Mouse (Mus musculus): ENCODE measurements around the gene Macrod2. TPM values are rescaled to one million over a fixed set of nuclear protein-coding genes. Genes with fewer than 3 reads are reported as not detected.

Gene Macrod2
- polyA plus RNA-seq, 1 experiment, result 3.8 TPM

- H3K4me3 ChIP-seq (ENCODE audit: low read depth, low read length), result no peak overlapping the region
- TF ChIP-seq CTCF (IDR thresholded peaks at IDR 0.05; ENCODE audit: extremely low read depth, insufficient read length, insufficient replicate concordance, low read depth, low read length) (no peak), POLR2A (IDR thresholded peaks at IDR 0.05; ENCODE audit: low read depth, low read length) (no peak)
- H3K36me3 ChIP-seq (ENCODE audit: control insufficient read depth, insufficient read depth, low read length), result no peaks in the 10 kb centered on the region
- WGBS, result 66% methylated on average over 7 of the region's 7 CpGs
- no peaks in the 10 kb centered on the region for H3K27me3 ChIP-seq (ENCODE audit: control insufficient read depth, insufficient read depth, low read length)
- H3K4me1 ChIP-seq (ENCODE audit: control insufficient read depth, insufficient read depth, insufficient read length, low read length), result no peaks in the 10 kb centered on the region
- H3K27ac ChIP-seq (ENCODE audit: insufficient read depth, low read depth, low read length), result no peak overlapping the region
These were observed 757.1 kb downstream of the Macrod2 start for GRCm38 (mm10) chr2:141152011-141152772.

DNA sequence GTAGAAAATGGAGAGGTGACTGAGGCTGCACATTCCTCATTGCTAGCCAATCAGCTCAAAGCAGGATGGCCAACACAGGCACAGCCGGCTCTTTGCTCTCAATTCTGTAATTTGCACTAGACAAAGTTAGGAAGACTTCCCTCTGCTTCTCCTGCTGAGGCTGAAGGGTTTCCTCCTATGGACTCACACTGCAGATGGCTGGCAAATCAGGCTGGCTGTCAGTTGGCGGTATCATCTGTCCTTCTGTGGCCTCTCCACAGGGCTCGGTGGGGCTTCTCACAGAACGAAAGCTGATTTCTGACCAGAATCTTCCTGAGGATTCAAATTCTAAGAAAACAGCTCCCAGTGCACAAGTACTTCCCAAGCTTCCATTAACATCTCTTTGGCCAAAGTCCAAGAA, 760.9 kb downstream of the Macrod2 start:
- 86% methylated on average over 4 of the region's 4 CpGs for WGBS
- TF ChIP-seq POLR2A (IDR thresholded peaks at IDR 0.05; ENCODE audit: low read depth, low read length) (no peak), CTCF (IDR thresholded peaks at IDR 0.05; ENCODE audit: extremely low read depth, insufficient read length, insufficient replicate concordance, low read depth, low read length) (no peak)

DNA sequence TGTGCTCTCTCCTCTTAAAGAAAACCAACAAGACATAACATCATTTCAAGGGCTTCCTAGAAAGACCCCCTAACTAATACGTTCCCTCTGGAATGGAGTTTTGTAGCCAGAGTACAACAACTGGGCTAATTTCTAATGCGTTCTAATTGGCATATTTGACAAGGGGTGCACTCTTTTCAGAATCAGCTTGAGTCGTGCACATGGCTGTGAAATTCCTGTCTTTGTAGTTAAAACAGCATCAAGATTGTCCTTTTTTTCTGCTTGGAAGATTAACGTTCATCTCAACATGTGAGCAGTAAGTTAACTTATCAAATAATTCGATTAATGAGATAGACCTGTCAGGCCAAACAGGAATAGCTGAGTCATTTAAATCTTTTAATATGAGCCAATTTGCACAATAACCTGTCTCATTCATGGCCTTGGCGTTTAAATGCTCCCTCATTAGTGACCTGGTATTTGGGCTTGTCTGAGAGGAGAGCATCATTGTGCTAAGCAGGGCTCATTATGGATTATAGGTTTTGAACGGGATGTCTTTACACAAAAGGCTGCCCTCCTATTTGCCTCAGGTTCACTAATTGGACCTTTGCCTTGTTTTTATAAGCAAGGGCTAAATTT, 762.0 kb downstream of the Macrod2 start:
- H3K27ac ChIP-seq (ENCODE audit: insufficient read depth, low read depth, low read length), result no peak overlapping the region
- H3K27me3 ChIP-seq (ENCODE audit: control insufficient read depth, insufficient read depth, low read length), result no peaks in the 10 kb centered on the region
- TF ChIP-seq POLR2A (IDR thresholded peaks at IDR 0.05; ENCODE audit: low read depth, low read length) (no peak), CTCF (IDR thresholded peaks at IDR 0.05; ENCODE audit: extremely low read depth, insufficient read length, insufficient replicate concordance, low read depth, low read length) (no peak)
- 86% methylated on average over 7 of the region's 7 CpGs for WGBS
- no peaks in the 10 kb centered on the region for H3K36me3 ChIP-seq (ENCODE audit: control insufficient read depth, insufficient read depth, low read length)
- H3K4me3 ChIP-seq (ENCODE audit: low read depth, low read length), result no peak overlapping the region
- H3K4me1 ChIP-seq (ENCODE audit: control insufficient read depth, insufficient read depth, insufficient read length, low read length), result no peaks in the 10 kb centered on the region

More for the DNA sequence above, 760.9 kb downstream of the Macrod2 start:
- H3K4me3 ChIP-seq (ENCODE audit: low read depth, low read length), result no peak overlapping the region
- no peaks in the 10 kb centered on the region for H3K4me1 ChIP-seq (ENCODE audit: control insufficient read depth, insufficient read depth, insufficient read length, low read length)
- no peaks in the 10 kb centered on the region for H3K27me3 ChIP-seq (ENCODE audit: control insufficient read depth, insufficient read depth, low read length)
- no peaks in the 10 kb centered on the region for H3K36me3 ChIP-seq (ENCODE audit: control insufficient read depth, insufficient read depth, low read length)
- H3K27ac ChIP-seq (ENCODE audit: insufficient read depth, low read depth, low read length), result no peak overlapping the region

- H3K36me3 ChIP-seq (ENCODE audit: control insufficient read depth, insufficient read depth, low read length), result no peaks in the 10 kb centered on the region
- WGBS, result 78% methylated on average over 7 of the region's 7 CpGs
- TF ChIP-seq POLR2A (IDR thresholded peaks at IDR 0.05; ENCODE audit: low read depth, low read length), result no peak
- no peak for TF ChIP-seq CTCF (IDR thresholded peaks at IDR 0.05; ENCODE audit: extremely low read depth, insufficient read length, insufficient replicate concordance, low read depth, low read length)
- H3K4me3 ChIP-seq (ENCODE audit: low read depth, low read length), result no peak overlapping the region
- no peak overlapping the region for H3K27ac ChIP-seq (ENCODE audit: insufficient read depth, low read depth, low read length)
- no peaks in the 10 kb centered on the region for H3K4me1 ChIP-seq (ENCODE audit: control insufficient read depth, insufficient read depth, insufficient read length, low read length)
- no peaks in the 10 kb centered on the region for H3K27me3 ChIP-seq (ENCODE audit: control insufficient read depth, insufficient read depth, low read length)
These were observed 763.1 kb downstream of the Macrod2 start for GRCm38 (mm10) chr2:141158161-141158560.

DNA sequence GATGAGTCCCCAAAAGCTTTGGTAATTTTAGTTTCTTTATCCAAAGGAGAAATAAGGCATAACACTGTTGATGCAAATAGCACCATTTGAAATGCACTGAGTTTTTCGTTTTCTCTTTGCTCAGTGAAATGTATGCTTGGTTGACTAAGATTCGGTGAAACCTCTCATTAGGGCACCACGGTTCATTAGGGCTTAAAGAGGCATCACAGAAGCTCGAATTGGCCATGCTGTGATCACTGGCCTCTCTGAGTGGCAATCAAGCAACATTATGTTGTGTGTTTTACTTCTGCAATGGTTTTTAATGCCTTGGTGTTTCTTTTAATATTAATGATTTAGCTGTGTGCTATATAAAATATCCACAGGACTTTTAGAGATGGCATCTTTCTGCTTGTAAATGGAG, 768.8 kb downstream of the Macrod2 start:
- no peak for TF ChIP-seq POLR2A (IDR thresholded peaks at IDR 0.05; ENCODE audit: low read depth, low read length)
- no peak for TF ChIP-seq CTCF (IDR thresholded peaks at IDR 0.05; ENCODE audit: extremely low read depth, insufficient read length, insufficient replicate concordance, low read depth, low read length)
- 82% methylated on average over 4 of the region's 4 CpGs for WGBS

DNA sequence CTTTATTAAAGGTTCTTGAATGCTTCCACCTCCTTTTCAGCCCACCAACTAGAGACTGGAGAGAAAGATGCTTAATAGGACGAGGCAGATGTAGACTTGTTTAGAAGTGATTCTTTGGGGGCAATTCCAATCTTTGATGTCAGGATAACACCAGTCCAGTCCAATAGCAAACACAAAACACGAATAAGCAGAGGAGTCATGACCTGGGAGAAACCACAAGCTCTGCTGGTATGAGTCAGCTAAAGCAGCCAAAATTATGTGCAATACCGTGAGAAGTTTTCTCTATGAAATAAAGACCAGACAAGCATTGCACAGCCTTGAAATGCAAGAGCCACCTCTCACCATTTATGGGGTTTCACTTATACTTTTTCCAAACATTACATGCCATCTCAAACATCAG, 774.5 kb downstream of the Macrod2 start:
- H3K27me3 ChIP-seq (ENCODE audit: control insufficient read depth, insufficient read depth, low read length), result no peaks in the 10 kb centered on the region
- no peak for TF ChIP-seq CTCF (IDR thresholded peaks at IDR 0.05; ENCODE audit: extremely low read depth, insufficient read length, insufficient replicate concordance, low read depth, low read length)
- H3K36me3 ChIP-seq (ENCODE audit: control insufficient read depth, insufficient read depth, low read length), result no peaks in the 10 kb centered on the region
- H3K4me1 ChIP-seq (ENCODE audit: control insufficient read depth, insufficient read depth, insufficient read length, low read length), result peaks cover 2% of the 10 kb centered on the region; the same call in 1 of the 2 replicates
- H3K27ac ChIP-seq (ENCODE audit: insufficient read depth, low read depth, low read length), result no peak overlapping the region
- 71% methylated on average over 3 of the region's 3 CpGs for WGBS
- H3K4me3 ChIP-seq (ENCODE audit: low read depth, low read length), result no peak overlapping the region

More for the DNA sequence above, 768.8 kb downstream of the Macrod2 start:
- Histone ChIP-seq H3K36me3 (ENCODE audit: control insufficient read depth, insufficient read depth, low read length) (no peaks in the 10 kb centered on the region), H3K4me1 (ENCODE audit: control insufficient read depth, insufficient read depth, insufficient read length, low read length) (peaks cover 2% of the 10 kb centered on the region; the same call in 1 of the 2 replicates), H3K27ac (ENCODE audit: insufficient read depth, low read depth, low read length) (no peak overlapping the region), H3K27me3 (ENCODE audit: control insufficient read depth, insufficient read depth, low read length) (no peaks in the 10 kb centered on the region), H3K4me3 (ENCODE audit: low read depth, low read length) (no peak overlapping the region)

- Histone ChIP-seq H3K27ac (ENCODE audit: insufficient read depth, low read depth, low read length) (no peak overlapping the region), H3K36me3 (ENCODE audit: control insufficient read depth, insufficient read depth, low read length) (no peaks in the 10 kb centered on the region), H3K4me3 (ENCODE audit: low read depth, low read length) (no peak overlapping the region), H3K4me1 (ENCODE audit: control insufficient read depth, insufficient read depth, insufficient read length, low read length) (no peaks in the 10 kb centered on the region), H3K27me3 (ENCODE audit: control insufficient read depth, insufficient read depth, low read length) (no peaks in the 10 kb centered on the region)
- WGBS, result 77% methylated on average over 1 of the region's 1 CpGs
- TF ChIP-seq POLR2A (IDR thresholded peaks at IDR 0.05; ENCODE audit: low read depth, low read length) (no peak), CTCF (IDR thresholded peaks at IDR 0.05; ENCODE audit: extremely low read depth, insufficient read length, insufficient replicate concordance, low read depth, low read length) (no peak)
These were observed 778.1 kb downstream of the Macrod2 start for GRCm38 (mm10) chr2:141173167-141173566.
